Mouse (Mus musculus) embryonic facial prominence, embryonic 11.5 days (tissue): ENCODE data around the gene Zfp143. TPM values are rescaled to one million over a fixed set of nuclear protein-coding genes. Genes with fewer than 3 reads are reported as not detected.
A peak's percentile ranks its signal among the peaks of the same experiment; 100 is the strongest.

Source experiments
- ATAC-seq: fragments of 200-750 bp; cut with Nextera tagmentation; replicated peaks from 2 replicates; pipeline ENCODE4 v1.8.0; 2017; ENCODE audit warnings: low read depth; ENCODE audit not compliant: insufficient number of reproducible peaks, low FRiP score, low TSS enrichment
- DNase-seq: peaks from one replicate; pipeline ENCODE4 v3.0.0-alpha.2; 2015; ENCODE audit warnings: low spot score
- H3K27ac ChIP-seq: fragments of 300-500 bp; sonication (generic); replicated peaks from 2 replicates; pipeline ENCODE4 v1.5.1; 2014; ENCODE audit warnings: mild to moderate bottlenecking, low read depth, low read length, control low read depth
- H3K27me3 ChIP-seq: fragments of 300-500 bp; sonication (generic); 2 replicates; pipeline ENCODE4 v1.6.1; 2014; ENCODE audit warnings: mild to moderate bottlenecking, low read length, moderate library complexity, mixed read lengths; ENCODE audit not compliant: control insufficient read depth, insufficient read depth
- H3K36me3 ChIP-seq: fragments of 300-500 bp; sonication (generic); replicated peaks from 2 replicates; pipeline ENCODE4 v1.6.1; 2014; ENCODE audit warnings: low read depth, mild to moderate bottlenecking, low read length, moderate library complexity, mixed read lengths; ENCODE audit not compliant: control insufficient read depth, insufficient read depth
- H3K4me1 ChIP-seq: fragments of 300-500 bp; sonication (generic); 2 replicates; pipeline ENCODE4 v1.6.1; 2014; ENCODE audit warnings: low read length, mixed read lengths; ENCODE audit not compliant: control insufficient read depth, insufficient read depth
- H3K4me2 ChIP-seq: fragments of 300-500 bp; sonication (generic); 2 replicates; pipeline ENCODE4 v1.6.1; 2014; ENCODE audit warnings: low read depth, mild to moderate bottlenecking, control low read depth, low read length, moderate library complexity
- H3K4me3 ChIP-seq: fragments of 300-500 bp; sonication (generic); 2 replicates; pipeline ENCODE4 v1.5.1; 2014; ENCODE audit warnings: low read depth, low read length, control low read depth
- H3K9ac ChIP-seq: fragments of 300-500 bp; sonication (generic); replicated peaks from 2 replicates; pipeline ENCODE4 v1.6.1; 2014; ENCODE audit warnings: mild to moderate bottlenecking, control low read depth, low read length
- H3K9me3 ChIP-seq: fragments of 300-500 bp; sonication (generic); replicated peaks from 2 replicates; pipeline ENCODE4 v1.6.1; 2016; ENCODE audit warnings: mild to moderate bottlenecking, low read length, inconsistent platforms, mixed read lengths; ENCODE audit not compliant: control insufficient read depth
- WGBS: fragments of 180-500 bp; shearing (Covaris S2); extraction: QIAGEN DNeasy Blood & Tissue Kit; methylation state at CpG from one replicate; pipeline ENCODE4 v1.1.7; 2014; 5-methylcytosine and 5-hydroxymethylcytosine counted together
- polyA plus RNA-seq: library from polyadenylated mRNA; unstranded; fragments of >200 nt; fragmentation: Nextera tagmentation; extraction: Ambion mirVana; gene quantifications from 2 replicates; pipeline ENCODE4 v1.2.1, GENCODE M21; 2014

Zfp143 gene
- 27.5 and 28.3 TPM in 2 replicates for polyA plus RNA-seq

GRCm38 (mm10) chr7:110061199-110061751 lies at the start of gene Zfp143:
Gene Zfp143, plus strand, starts transcription at chr7:110061217.
- DNase-seq (peak; percentile 100), ATAC-seq (peak; percentile 99)
- Histone ChIP-seq H3K4me1 (no peaks in the 10 kb centered on the region), H3K36me3 (no peaks in the 10 kb centered on the region), H3K9ac (peak within 1 kb of the TSS; percentile 96), H3K9me3 (no peaks in the 10 kb centered on the region), H3K27me3 (no peaks in the 10 kb centered on the region), H3K4me2 (peak within 1 kb of the TSS; percentile 65), H3K27ac (peak within 1 kb of the TSS; percentile 100), H3K4me3 (peak within 1 kb of the TSS; percentile 78)
- under 1% methylated on average over 34 of the region's 34 CpGs for WGBS

GRCm38 (mm10) chr7:110011417-110011816 lies 49.6 kb upstream of the Zfp143 start:
- Histone ChIP-seq H3K27me3 (no peaks in the 10 kb centered on the region), H3K27ac (no peak overlapping the region), H3K4me3 (no peak overlapping the region), H3K36me3 (no peaks in the 10 kb centered on the region), H3K9ac (no peak overlapping the region), H3K4me2 (no peak overlapping the region), H3K9me3 (no peaks in the 10 kb centered on the region), H3K4me1 (no peaks in the 10 kb centered on the region)
- WGBS = 52% methylated on average over 1 of the region's 1 CpGs
- ATAC-seq = no peak
- DNase-seq = no peak

- H3K4me2 ChIP-seq = no peak overlapping the region
- no peaks in the 10 kb centered on the region for H3K36me3 ChIP-seq
- H3K9me3 ChIP-seq = no peaks in the 10 kb centered on the region
- no peaks in the 10 kb centered on the region for H3K4me1 ChIP-seq
- H3K27ac ChIP-seq = no peak overlapping the region
- no peak for DNase-seq
- no peak overlapping the region for H3K9ac ChIP-seq
- no peaks in the 10 kb centered on the region for H3K27me3 ChIP-seq
- no peak for ATAC-seq
- H3K4me3 ChIP-seq = no peak overlapping the region
- 84% methylated on average over 5 of the region's 5 CpGs for WGBS
Observed at GRCm38 (mm10) chr7:110014272-110014671, 46.7 kb upstream of the Zfp143 start.

DNA sequence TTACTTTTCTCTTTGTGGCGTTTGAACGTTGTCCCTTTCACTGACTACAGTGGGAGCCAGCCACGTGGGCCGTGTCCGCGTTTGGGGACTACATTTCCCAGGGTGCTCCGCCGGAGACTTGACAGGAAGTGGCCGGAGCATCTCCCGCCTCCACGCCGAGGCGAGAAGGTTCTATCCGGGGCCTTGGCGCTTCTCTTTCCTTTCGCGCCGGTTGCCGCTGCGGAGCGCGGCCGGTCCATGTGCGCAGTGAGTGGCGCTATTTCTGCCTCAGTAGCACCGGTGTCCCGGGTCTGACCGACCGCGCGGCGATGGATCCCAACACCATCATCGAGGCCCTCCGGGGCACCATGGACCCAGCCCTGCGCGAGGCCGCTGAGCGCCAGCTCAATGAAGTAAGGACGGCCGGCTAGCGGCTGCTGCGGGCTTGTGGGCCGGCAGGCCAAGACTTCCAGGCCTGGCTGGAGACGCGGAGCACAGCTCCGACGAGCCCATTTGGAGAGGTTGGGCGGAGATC lies 42.8 kb upstream of the Zfp143 start, which contains the start of gene Ipo7:
Gene Ipo7 (plus strand): TSS at position 158 of the 514 bp plus-strand sequence.
- Histone ChIP-seq H3K9ac (peak within 1 kb of the TSS; percentile 93), H3K4me3 (peak within 1 kb of the TSS; percentile 99), H3K36me3 (no peaks in the 10 kb centered on the region), H3K4me2 (peak within 1 kb of the TSS; percentile 69), H3K27me3 (no peaks in the 10 kb centered on the region), H3K27ac (peak within 1 kb of the TSS; percentile 82), H3K4me1 (no peaks in the 10 kb centered on the region), H3K9me3 (no peaks in the 10 kb centered on the region)
- under 1% methylated on average over 48 of the region's 48 CpGs for WGBS
- DNase-seq = peak; percentile 96
- ATAC-seq = peak; percentile 97

GRCm38 (mm10) chr7:110018631-110019482 lies 42.2 kb upstream of the Zfp143 start:
- under 1% methylated on average over 42 of the region's 42 CpGs for WGBS
- Histone ChIP-seq H3K27ac (peak overlapping the region; percentile 82), H3K36me3 (no peaks in the 10 kb centered on the region), H3K4me3 (peak overlapping the region; percentile 99), H3K4me2 (peak overlapping the region; percentile 69), H3K9me3 (no peaks in the 10 kb centered on the region), H3K9ac (peak overlapping the region; percentile 93), H3K4me1 (no peaks in the 10 kb centered on the region), H3K27me3 (no peaks in the 10 kb centered on the region)
- DNase-seq (no peak), ATAC-seq (peak; percentile 82)

- Histone ChIP-seq H3K4me3 (no peak overlapping the region), H3K36me3 (no peaks in the 10 kb centered on the region), H3K27ac (no peak overlapping the region), H3K9ac (no peak overlapping the region), H3K4me1 (no peaks in the 10 kb centered on the region), H3K9me3 (no peaks in the 10 kb centered on the region), H3K27me3 (no peaks in the 10 kb centered on the region), H3K4me2 (no peak overlapping the region)
- 87% methylated on average over 1 of the region's 1 CpGs for WGBS
- ATAC-seq (no peak), DNase-seq (no peak)
Observed at GRCm38 (mm10) chr7:110023553-110023952, 37.5 kb upstream of the Zfp143 start.

DNA sequence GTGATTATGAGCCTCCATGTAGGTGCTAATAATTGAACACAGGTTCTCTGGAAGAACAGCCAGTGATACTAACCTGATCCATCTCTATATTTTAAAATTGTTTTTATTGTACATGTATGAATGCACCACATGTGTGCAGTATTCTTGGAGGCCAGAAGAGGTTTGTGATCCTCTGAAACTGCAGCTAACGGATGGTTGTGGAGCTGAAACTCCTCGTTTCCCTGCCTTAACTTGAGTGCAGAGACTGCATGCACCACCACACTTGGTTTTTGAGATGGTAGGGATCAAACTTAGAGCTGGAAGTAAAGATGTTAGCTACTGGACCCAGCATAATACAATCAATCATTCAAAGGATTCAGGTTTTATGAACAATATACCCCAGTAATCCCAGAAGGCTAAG lies 34.4 kb upstream of the Zfp143 start:
- Histone ChIP-seq H3K4me1 (no peaks in the 10 kb centered on the region), H3K27me3 (no peaks in the 10 kb centered on the region), H3K36me3 (peaks cover 11% of the 10 kb centered on the region), H3K9ac (no peak overlapping the region), H3K4me2 (no peak overlapping the region), H3K9me3 (no peaks in the 10 kb centered on the region), H3K27ac (no peak overlapping the region), H3K4me3 (no peak overlapping the region)
- DNase-seq (no peak), ATAC-seq (no peak)
- WGBS = 87% methylated on average over 2 of the region's 2 CpGs

DNA sequence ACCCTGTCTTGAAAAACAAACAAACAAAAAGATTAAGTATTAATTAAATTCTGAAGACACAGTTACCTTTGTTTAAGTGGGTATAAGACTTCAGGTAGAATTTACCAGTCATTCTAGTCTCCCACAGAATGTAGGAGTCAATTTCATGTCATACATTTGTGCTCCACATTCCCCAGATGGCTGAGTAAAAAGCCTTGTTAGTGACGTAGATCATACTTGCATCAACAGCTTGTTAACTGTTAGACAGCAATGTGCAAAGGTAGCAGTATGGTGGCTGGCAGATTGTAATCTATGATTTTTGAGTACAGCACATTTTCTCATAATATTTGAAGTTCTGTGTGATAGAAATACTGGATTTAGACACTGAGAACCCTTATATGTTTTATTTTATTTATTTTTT lies 32.2 kb upstream of the Zfp143 start:
- Histone ChIP-seq H3K36me3 (peaks cover 11% of the 10 kb centered on the region), H3K9me3 (no peaks in the 10 kb centered on the region), H3K4me3 (no peak overlapping the region), H3K4me2 (no peak overlapping the region), H3K4me1 (no peaks in the 10 kb centered on the region), H3K9ac (no peak overlapping the region), H3K27ac (no peak overlapping the region), H3K27me3 (no peaks in the 10 kb centered on the region)
- WGBS = 90% methylated on average over 1 of the region's 1 CpGs
- DNase-seq (no peak), ATAC-seq (no peak)
